Mouse (Mus musculus): ENCODE measurements around the gene Agap3. TPM values are rescaled to one million over a fixed set of nuclear protein-coding genes. Genes with fewer than 3 reads are reported as not detected.

Gene Agap3
- polyA plus RNA-seq, 1 experiment from 2014 or later, result 32.4 TPM

- peak; percentile 30; the same call in 1 of the 2 replicates for ATAC-seq (ENCODE audit: insufficient number of reproducible peaks, low FRiP score, low TSS enrichment, low read depth)
- Histone ChIP-seq H3K4me1 (peaks cover 32% of the 10 kb centered on the region), H3K4me2 (peak overlapping the region; percentile 43), H3K27ac (peak overlapping the region; percentile 38), H3K36me3 (no peaks in the 10 kb centered on the region), H3K9ac (no peak overlapping the region), H3K9me3 (no peaks in the 10 kb centered on the region), H3K27me3 (no peaks in the 10 kb centered on the region), H3K4me3 (peak overlapping the region; percentile 12)
- WGBS, result 23% methylated on average over 24 of the region's 26 CpGs
Measured at GRCm38 (mm10) chr5:24550598-24551316, 98.8 kb downstream of the Agap3 start.

GRCm38 (mm10) chr5:24551317-24551688 is 99.3 kb downstream of the Agap3 start:
- no peak for ATAC-seq (ENCODE audit: insufficient number of reproducible peaks, low FRiP score, low TSS enrichment, low read depth)
- Histone ChIP-seq H3K9me3 (no peaks in the 10 kb centered on the region), H3K27me3 (no peaks in the 10 kb centered on the region), H3K4me2 (peak overlapping the region; percentile 43), H3K27ac (peak overlapping the region; percentile 38), H3K4me1 (peaks cover 32% of the 10 kb centered on the region), H3K36me3 (no peaks in the 10 kb centered on the region), H3K9ac (no peak overlapping the region), H3K4me3 (peak overlapping the region; percentile 12)
- 45% methylated on average over 2 of the region's 2 CpGs for WGBS

Other genes starting within 250 kb of the Agap3 start
- 3.5 and 4.9 TPM in 2 replicates for gene Kcnh2, start 100.6 kb upstream of the Agap3 start, polyA plus RNA-seq (2015; fragmentation: Nextera tagmentation; extraction: Ambion mirVana)
- 7.5 and 8.0 TPM in 2 replicates for gene Nos3, start 87.4 kb upstream of the Agap3 start, polyA plus RNA-seq (2015; fragmentation: Nextera tagmentation; extraction: Ambion mirVana)
- 2.0 and 2.8 TPM in 2 replicates for gene Atg9b, start 60.0 kb upstream of the Agap3 start, polyA plus RNA-seq (2015; fragmentation: Nextera tagmentation; extraction: Ambion mirVana)
- 38.9 and 46.5 TPM in 2 replicates for gene Abcb8, start 58.5 kb upstream of the Agap3 start, polyA plus RNA-seq (2015; fragmentation: Nextera tagmentation; extraction: Ambion mirVana)
- 0.24 and 0.73 TPM in 2 replicates for gene Asic3, start 38.8 kb upstream of the Agap3 start, polyA plus RNA-seq (2015; fragmentation: Nextera tagmentation; extraction: Ambion mirVana)
- gene Cdk5, start 28.6 kb upstream of the Agap3 start, polyA plus RNA-seq (2015; fragmentation: Nextera tagmentation; extraction: Ambion mirVana), result 48.6 and 54.9 TPM in 2 replicates
- 36.7 and 40.0 TPM in 2 replicates for gene Slc4a2, start 28.3 kb upstream of the Agap3 start, polyA plus RNA-seq (2015; fragmentation: Nextera tagmentation; extraction: Ambion mirVana)
- 108 and 130 TPM in 2 replicates for gene Fastk, start 6.9 kb upstream of the Agap3 start, polyA plus RNA-seq (2015; fragmentation: Nextera tagmentation; extraction: Ambion mirVana)
- 21.3 and 23.9 TPM in 2 replicates for gene Tmub1, start 4.3 kb upstream of the Agap3 start, polyA plus RNA-seq (2015; fragmentation: Nextera tagmentation; extraction: Ambion mirVana)
- 0.06 and 0.10 TPM in 2 replicates for gene Gbx1, start 75.0 kb downstream of the Agap3 start, polyA plus RNA-seq (2015; fragmentation: Nextera tagmentation; extraction: Ambion mirVana)
- gene Asb10, start 88.8 kb downstream of the Agap3 start, polyA plus RNA-seq (2015; fragmentation: Nextera tagmentation; extraction: Ambion mirVana), result 0.99 and 1.8 TPM in 2 replicates
- gene 4931409K22Rik, start 104.6 kb downstream of the Agap3 start, polyA plus RNA-seq (2015; fragmentation: Nextera tagmentation; extraction: Ambion mirVana), result 0.14 and 0.26 TPM in 2 replicates
- gene Abcf2, start 125.3 kb downstream of the Agap3 start, polyA plus RNA-seq (2015; fragmentation: Nextera tagmentation; extraction: Ambion mirVana), result 97.2 and 98.2 TPM in 2 replicates
- gene Chpf2, start 134.6 kb downstream of the Agap3 start, polyA plus RNA-seq (2015; fragmentation: Nextera tagmentation; extraction: Ambion mirVana), result 37.7 and 39.5 TPM in 2 replicates
- 32.4 and 37.2 TPM in 2 replicates for gene Smarcd3, start 172.2 kb downstream of the Agap3 start, polyA plus RNA-seq (2015; fragmentation: Nextera tagmentation; extraction: Ambion mirVana)
- gene Nub1, start 233.4 kb downstream of the Agap3 start, polyA plus RNA-seq (2015; fragmentation: Nextera tagmentation; extraction: Ambion mirVana), result 31.3 and 32.9 TPM in 2 replicates